Mouse (Mus musculus): ENCODE data around the gene Itga9. TPM values are rescaled to one million over a fixed set of nuclear protein-coding genes. Genes with fewer than 3 reads are reported as not detected.
A peak's percentile ranks its signal among the peaks of the same experiment; 100 is the strongest.

Itga9 gene
- total and polyA plus RNA-seq, 2 experiments from 2014 or later, result 10.7 to 61.5 TPM

- TF ChIP-seq EP300 (IDR thresholded peaks at IDR 0.05; ENCODE audit: low read depth) (no peak), CTCF (IDR thresholded peaks at IDR 0.05; ENCODE audit: low read depth) (peak; percentile 57)
- H3K9ac ChIP-seq (replicated peaks; ENCODE audit: low read depth, low read length), result no peak overlapping the region
- DNase-seq (ENCODE audit: low spot score), result no peak
- WGBS, result 68% methylated on average over 7 of the region's 7 CpGs
- peaks cover 6% of the 10 kb centered on the region; the same call in 1 of the 2 replicates for H3K36me3 ChIP-seq (replicated peaks; ENCODE audit: control insufficient read depth, insufficient read depth, low read length)
- no peaks in the 10 kb centered on the region for H3K9me3 ChIP-seq (replicated peaks; ENCODE audit: control insufficient read depth, low read length)
- no peak for ATAC-seq (ENCODE audit: insufficient read depth, low read depth)
- no peak overlapping the region for H3K4me2 ChIP-seq (ENCODE audit: low read depth, low read length)
- H3K27me3 ChIP-seq (ENCODE audit: control insufficient read depth, insufficient read depth, low read length), result no peaks in the 10 kb centered on the region
- H3K4me1 ChIP-seq (ENCODE audit: control insufficient read depth, insufficient read depth), result peaks cover 19% of the 10 kb centered on the region
- H3K27ac ChIP-seq (ENCODE audit: low read depth), result no peak overlapping the region
- no peak overlapping the region for H3K4me3 ChIP-seq (ENCODE audit: low read depth, low read length)
Observed at GRCm38 (mm10) chr9:118881281-118881945, 274.9 kb downstream of the Itga9 start.

- Histone ChIP-seq H3K27me3 (ENCODE audit: control insufficient read depth, insufficient read depth, low read length) (no peaks in the 10 kb centered on the region), H3K9ac (replicated peaks; ENCODE audit: low read depth, low read length) (no peak overlapping the region), H3K4me2 (ENCODE audit: low read depth, low read length) (no peak overlapping the region), H3K36me3 (replicated peaks; ENCODE audit: control insufficient read depth, insufficient read depth, low read length) (peaks cover 6% of the 10 kb centered on the region; the same call in 1 of the 2 replicates), H3K27ac (ENCODE audit: low read depth) (no peak overlapping the region), H3K4me3 (ENCODE audit: low read depth, low read length) (no peak overlapping the region), H3K9me3 (replicated peaks; ENCODE audit: control insufficient read depth, low read length) (no peaks in the 10 kb centered on the region), H3K4me1 (ENCODE audit: control insufficient read depth, insufficient read depth) (peaks cover 17% of the 10 kb centered on the region)
- ATAC-seq (ENCODE audit: insufficient read depth, low read depth), result no peak
- WGBS, result 73% methylated on average over 6 of the region's 6 CpGs
- DNase-seq (ENCODE audit: low spot score), result no peak
- TF ChIP-seq EP300 (IDR thresholded peaks at IDR 0.05; ENCODE audit: low read depth) (no peak), CTCF (IDR thresholded peaks at IDR 0.05; ENCODE audit: low read depth) (no peak)
Observed at GRCm38 (mm10) chr9:118881946-118882284, 275.4 kb downstream of the Itga9 start.

GRCm38 (mm10) chr9:118883150-118883549 is 276.7 kb downstream of the Itga9 start:
- 91% methylated on average over 7 of the region's 7 CpGs for WGBS
- no peak overlapping the region for H3K4me3 ChIP-seq (ENCODE audit: low read depth, low read length)
- no peak overlapping the region for H3K27ac ChIP-seq (ENCODE audit: low read depth)
- no peaks in the 10 kb centered on the region for H3K27me3 ChIP-seq (ENCODE audit: control insufficient read depth, insufficient read depth, low read length)
- DNase-seq (ENCODE audit: low spot score) (no peak), ATAC-seq (ENCODE audit: insufficient read depth, low read depth) (no peak)
- H3K4me2 ChIP-seq (ENCODE audit: low read depth, low read length), result no peak overlapping the region
- TF ChIP-seq EP300 (IDR thresholded peaks at IDR 0.05; ENCODE audit: low read depth), result no peak
- no peak for TF ChIP-seq CTCF (IDR thresholded peaks at IDR 0.05; ENCODE audit: low read depth)
- H3K36me3 ChIP-seq (replicated peaks; ENCODE audit: control insufficient read depth, insufficient read depth, low read length), result peaks cover 12% of the 10 kb centered on the region; the same call in 1 of the 2 replicates
- H3K9ac ChIP-seq (replicated peaks; ENCODE audit: low read depth, low read length), result no peak overlapping the region
- H3K4me1 ChIP-seq (ENCODE audit: control insufficient read depth, insufficient read depth), result peaks cover 6% of the 10 kb centered on the region; the same call in 1 of the 2 replicates
- H3K9me3 ChIP-seq (replicated peaks; ENCODE audit: control insufficient read depth, low read length), result no peaks in the 10 kb centered on the region

- H3K9me3 ChIP-seq (replicated peaks; ENCODE audit: control insufficient read depth, low read length), result no peaks in the 10 kb centered on the region
- no peak overlapping the region for H3K9ac ChIP-seq (replicated peaks; ENCODE audit: low read depth, low read length)
- no peak for DNase-seq (ENCODE audit: low spot score)
- H3K4me2 ChIP-seq (ENCODE audit: low read depth, low read length), result no peak overlapping the region
- ATAC-seq (ENCODE audit: insufficient read depth, low read depth), result no peak
- WGBS, result 68% methylated on average over 6 of the region's 6 CpGs
- H3K27me3 ChIP-seq (ENCODE audit: control insufficient read depth, insufficient read depth, low read length), result no peaks in the 10 kb centered on the region
- peaks cover 6% of the 10 kb centered on the region; the same call in 1 of the 2 replicates for H3K4me1 ChIP-seq (ENCODE audit: control insufficient read depth, insufficient read depth)
- peaks cover 13% of the 10 kb centered on the region for H3K36me3 ChIP-seq (replicated peaks; ENCODE audit: control insufficient read depth, insufficient read depth, low read length)
- H3K27ac ChIP-seq (ENCODE audit: low read depth), result no peak overlapping the region
- H3K4me3 ChIP-seq (ENCODE audit: low read depth, low read length), result no peak overlapping the region
- TF ChIP-seq CTCF (IDR thresholded peaks at IDR 0.05; ENCODE audit: low read depth) (no peak), EP300 (IDR thresholded peaks at IDR 0.05; ENCODE audit: low read depth) (no peak)
Observed at GRCm38 (mm10) chr9:118885785-118886184, 279.3 kb downstream of the Itga9 start.

GRCm38 (mm10) chr9:118887201-118887600 is 280.7 kb downstream of the Itga9 start:
- Histone ChIP-seq H3K9ac (replicated peaks; ENCODE audit: low read depth, low read length) (no peak overlapping the region), H3K27me3 (ENCODE audit: control insufficient read depth, insufficient read depth, low read length) (no peaks in the 10 kb centered on the region), H3K4me2 (ENCODE audit: low read depth, low read length) (no peak overlapping the region), H3K36me3 (replicated peaks; ENCODE audit: control insufficient read depth, insufficient read depth, low read length) (peaks cover 13% of the 10 kb centered on the region), H3K27ac (ENCODE audit: low read depth) (no peak overlapping the region), H3K9me3 (replicated peaks; ENCODE audit: control insufficient read depth, low read length) (no peaks in the 10 kb centered on the region), H3K4me3 (ENCODE audit: low read depth, low read length) (no peak overlapping the region), H3K4me1 (ENCODE audit: control insufficient read depth, insufficient read depth) (no peaks in the 10 kb centered on the region)
- ATAC-seq (ENCODE audit: insufficient read depth, low read depth), result peak; percentile 57; the same call in 1 of the 2 replicates
- peak; percentile 36 for DNase-seq (ENCODE audit: low spot score)
- 65% methylated on average over 7 of the region's 7 CpGs for WGBS
- TF ChIP-seq EP300 (IDR thresholded peaks at IDR 0.05; ENCODE audit: low read depth), result no peak
- no peak for TF ChIP-seq CTCF (IDR thresholded peaks at IDR 0.05; ENCODE audit: low read depth)

GRCm38 (mm10) chr9:118887734-118888133 is 281.2 kb downstream of the Itga9 start:
- Histone ChIP-seq H3K27me3 (ENCODE audit: control insufficient read depth, insufficient read depth, low read length) (no peaks in the 10 kb centered on the region), H3K36me3 (replicated peaks; ENCODE audit: control insufficient read depth, insufficient read depth, low read length) (peaks cover 13% of the 10 kb centered on the region), H3K4me1 (ENCODE audit: control insufficient read depth, insufficient read depth) (no peaks in the 10 kb centered on the region), H3K9ac (replicated peaks; ENCODE audit: low read depth, low read length) (no peak overlapping the region), H3K9me3 (replicated peaks; ENCODE audit: control insufficient read depth, low read length) (no peaks in the 10 kb centered on the region), H3K4me3 (ENCODE audit: low read depth, low read length) (no peak overlapping the region), H3K27ac (ENCODE audit: low read depth) (no peak overlapping the region), H3K4me2 (ENCODE audit: low read depth, low read length) (no peak overlapping the region)
- TF ChIP-seq CTCF (IDR thresholded peaks at IDR 0.05; ENCODE audit: low read depth) (no peak), EP300 (IDR thresholded peaks at IDR 0.05; ENCODE audit: low read depth) (no peak)
- ATAC-seq (ENCODE audit: insufficient read depth, low read depth) (no peak), DNase-seq (ENCODE audit: low spot score) (no peak)
- WGBS, result 92% methylated on average over 8 of the region's 8 CpGs

All from heart, postnatal 0 days (tissue).